Mouse (Mus musculus): ENCODE results near the gene Kcnip2. TPM values are rescaled to one million over a fixed set of nuclear protein-coding genes. Genes with fewer than 3 reads are reported as not detected.

Kcnip2 gene
- polyA plus RNA-seq (2015; fragmentation: Nextera tagmentation; extraction: Ambion mirVana), result 8.2 and 10.0 TPM in 2 replicates

DNA sequence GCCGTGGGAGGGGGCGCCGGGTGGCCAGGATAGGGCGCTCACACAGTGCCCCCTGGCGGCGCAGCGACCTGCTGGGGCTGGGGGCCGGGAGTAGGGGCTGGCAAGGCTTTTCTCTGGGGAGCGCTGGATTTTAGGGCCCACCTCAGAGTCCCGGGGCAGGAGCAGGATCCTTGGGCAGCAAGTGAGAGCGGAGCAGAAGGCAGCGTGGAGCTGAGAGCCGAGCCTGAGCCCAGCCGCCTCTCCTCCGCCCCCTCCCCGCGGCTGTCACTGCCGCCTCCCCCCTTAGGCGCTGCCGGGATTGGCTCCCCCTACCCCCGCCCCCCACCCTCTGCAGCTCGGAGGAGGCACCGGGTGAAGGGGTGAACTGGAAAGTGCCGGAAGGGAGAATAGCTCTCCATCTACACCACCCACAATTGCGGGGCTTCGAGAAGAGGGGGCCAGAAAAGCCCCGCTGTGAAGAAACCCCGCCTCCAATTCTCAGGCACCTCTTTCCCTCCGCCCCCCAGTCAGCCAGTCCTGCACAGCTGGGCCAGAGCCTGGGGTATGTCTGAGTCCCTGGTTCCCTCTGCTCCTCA lies at the start of gene Kcnip2:
Kcnip2 (minus strand) TSS at position 231 of the 575 bp plus-strand sequence.
- Histone ChIP-seq H3K27me3 (ENCODE audit: control insufficient read depth, insufficient read depth, low read depth, low read length) (no peaks in the 10 kb centered on the region), H3K9ac (ENCODE audit: low read depth, low read length) (peak within 1 kb of the TSS; percentile 69), H3K9me3 (replicated peaks; ENCODE audit: control insufficient read depth, low read length, poor library complexity, severe bottlenecking) (no peaks in the 10 kb centered on the region), H3K27ac (ENCODE audit: low read length) (no peak within 1 kb of the TSS), H3K4me2 (ENCODE audit: low read length) (peak within 1 kb of the TSS; percentile 84), H3K36me3 (ENCODE audit: control insufficient read depth, insufficient read depth, low read length) (0 out of 2 replicates have a peak, but pooled peaks cover 2% of the 10 kb centered on the region), H3K4me1 (ENCODE audit: control insufficient read depth, insufficient read depth, low read length) (peaks cover 26% of the 10 kb centered on the region), H3K4me3 (ENCODE audit: low read depth, low read length) (peak within 1 kb of the TSS; percentile 42)
- under 1% methylated on average over 17 of the region's 29 CpGs for WGBS
- ATAC-seq, result peak; percentile 40; the same call in 1 of the 2 replicates

GRCm38 (mm10) chr19:45855284-45855920 lies 39.5 kb upstream of the Kcnip2 start:
- no peaks in the 10 kb centered on the region for H3K9me3 ChIP-seq (replicated peaks; ENCODE audit: control insufficient read depth, low read length, poor library complexity, severe bottlenecking)
- no peak overlapping the region for H3K4me3 ChIP-seq (ENCODE audit: low read depth, low read length)
- no peaks in the 10 kb centered on the region for H3K4me1 ChIP-seq (ENCODE audit: control insufficient read depth, insufficient read depth, low read length)
- no peak overlapping the region for H3K27ac ChIP-seq (ENCODE audit: low read length)
- no peaks in the 10 kb centered on the region for H3K36me3 ChIP-seq (ENCODE audit: control insufficient read depth, insufficient read depth, low read length)
- 70% methylated on average over 8 of the region's 8 CpGs for WGBS
- H3K4me2 ChIP-seq (ENCODE audit: low read length), result no peak overlapping the region
- no peaks in the 10 kb centered on the region for H3K27me3 ChIP-seq (ENCODE audit: control insufficient read depth, insufficient read depth, low read depth, low read length)
- no peak for ATAC-seq
- H3K9ac ChIP-seq (ENCODE audit: low read depth, low read length), result no peak overlapping the region

DNA sequence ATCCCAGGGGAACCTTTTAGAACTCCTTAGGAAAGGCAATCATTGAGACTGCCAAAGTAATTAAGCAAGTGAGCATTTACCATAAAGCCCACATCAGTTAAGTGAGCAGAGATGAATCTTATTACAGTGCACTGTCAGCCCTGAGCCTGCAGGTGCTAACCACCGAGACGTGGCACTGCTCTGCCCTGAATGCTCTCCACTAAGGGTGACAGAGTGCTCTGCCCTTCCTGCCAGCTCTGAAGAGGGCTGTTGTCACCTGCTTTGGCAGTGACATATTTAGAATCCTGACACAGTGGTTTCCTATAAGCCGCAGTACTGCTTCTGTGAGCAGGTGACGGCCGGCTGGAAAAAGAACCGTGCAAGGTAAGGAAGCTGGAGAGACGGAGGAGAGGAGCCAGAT lies 38.7 kb upstream of the Kcnip2 start:
- H3K27ac ChIP-seq (ENCODE audit: low read length), result no peak overlapping the region
- H3K9ac ChIP-seq (ENCODE audit: low read depth, low read length), result no peak overlapping the region
- no peak for ATAC-seq
- 76% methylated on average over 7 of the region's 7 CpGs for WGBS
- H3K27me3 ChIP-seq (ENCODE audit: control insufficient read depth, insufficient read depth, low read depth, low read length), result no peaks in the 10 kb centered on the region
- no peaks in the 10 kb centered on the region for H3K9me3 ChIP-seq (replicated peaks; ENCODE audit: control insufficient read depth, low read length, poor library complexity, severe bottlenecking)
- no peak overlapping the region for H3K4me3 ChIP-seq (ENCODE audit: low read depth, low read length)
- H3K4me2 ChIP-seq (ENCODE audit: low read length), result no peak overlapping the region
- H3K36me3 ChIP-seq (ENCODE audit: control insufficient read depth, insufficient read depth, low read length), result no peaks in the 10 kb centered on the region
- no peaks in the 10 kb centered on the region for H3K4me1 ChIP-seq (ENCODE audit: control insufficient read depth, insufficient read depth, low read length)

DNA sequence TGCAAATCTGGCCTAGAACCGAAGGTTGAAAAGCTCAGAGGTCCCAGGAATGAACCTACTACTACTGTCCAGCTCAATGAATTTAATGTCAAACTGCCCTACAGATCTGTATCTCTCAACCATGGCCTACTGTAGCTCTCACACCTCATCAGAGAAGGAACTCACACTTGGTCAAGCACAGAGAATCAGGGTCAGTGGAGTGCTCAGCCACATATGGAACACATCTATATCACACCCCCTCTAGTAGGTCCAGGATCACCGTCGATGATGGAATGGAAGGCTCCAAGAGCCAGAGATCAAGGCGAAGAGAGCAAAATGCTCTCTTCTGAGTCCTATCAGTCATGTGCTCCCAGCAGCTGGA lies 31.9 kb upstream of the Kcnip2 start:
- Histone ChIP-seq H3K36me3 (ENCODE audit: control insufficient read depth, insufficient read depth, low read length) (no peaks in the 10 kb centered on the region), H3K4me1 (ENCODE audit: control insufficient read depth, insufficient read depth, low read length) (no peaks in the 10 kb centered on the region), H3K9ac (ENCODE audit: low read depth, low read length) (no peak overlapping the region), H3K9me3 (replicated peaks; ENCODE audit: control insufficient read depth, low read length, poor library complexity, severe bottlenecking) (no peaks in the 10 kb centered on the region), H3K27ac (ENCODE audit: low read length) (no peak overlapping the region), H3K27me3 (ENCODE audit: control insufficient read depth, insufficient read depth, low read depth, low read length) (no peaks in the 10 kb centered on the region), H3K4me2 (ENCODE audit: low read length) (no peak overlapping the region), H3K4me3 (ENCODE audit: low read depth, low read length) (no peak overlapping the region)
- no peak for ATAC-seq
- WGBS, result 89% methylated on average over 4 of the region's 4 CpGs

DNA sequence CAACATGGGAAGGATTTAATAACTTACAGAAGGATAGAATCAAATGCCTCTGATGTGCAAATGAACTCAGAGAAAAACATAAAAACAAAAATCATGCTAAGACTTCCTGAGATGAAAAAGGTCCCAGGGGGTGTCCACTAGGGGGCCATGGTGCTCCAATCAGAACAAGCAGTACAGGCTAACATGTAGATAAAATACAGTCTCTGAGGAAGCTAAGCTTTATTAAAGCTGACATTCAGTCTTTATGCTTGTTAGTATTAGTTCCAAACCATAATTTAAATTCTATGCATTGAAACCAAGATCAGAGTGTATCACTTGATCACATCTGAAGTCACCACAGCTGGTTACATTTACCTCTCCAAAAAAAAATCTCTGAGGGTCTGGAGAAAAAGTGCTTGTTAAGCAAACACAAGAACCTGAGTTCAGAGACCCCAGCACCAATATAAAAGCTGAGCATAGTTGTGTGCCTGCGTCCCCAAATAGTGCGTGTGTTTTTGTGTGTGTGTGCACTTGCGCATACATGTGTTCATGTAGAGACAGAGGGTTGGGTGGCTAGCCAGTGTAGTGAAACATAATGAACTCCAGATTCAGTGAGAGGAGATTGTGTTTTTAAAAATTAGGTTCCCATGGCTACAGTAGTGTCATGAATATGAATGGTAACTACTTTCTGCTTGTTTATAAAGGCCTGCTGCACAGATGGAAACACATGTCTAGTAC lies 31.3 kb upstream of the Kcnip2 start:
- Histone ChIP-seq H3K4me1 (ENCODE audit: control insufficient read depth, insufficient read depth, low read length) (no peaks in the 10 kb centered on the region), H3K27ac (ENCODE audit: low read length) (no peak overlapping the region), H3K9me3 (replicated peaks; ENCODE audit: control insufficient read depth, low read length, poor library complexity, severe bottlenecking) (no peaks in the 10 kb centered on the region), H3K27me3 (ENCODE audit: control insufficient read depth, insufficient read depth, low read depth, low read length) (no peaks in the 10 kb centered on the region), H3K4me3 (ENCODE audit: low read depth, low read length) (no peak overlapping the region), H3K9ac (ENCODE audit: low read depth, low read length) (no peak overlapping the region), H3K4me2 (ENCODE audit: low read length) (no peak overlapping the region), H3K36me3 (ENCODE audit: control insufficient read depth, insufficient read depth, low read length) (no peaks in the 10 kb centered on the region)
- 92% methylated on average over 3 of the region's 3 CpGs for WGBS
- ATAC-seq, result no peak

GRCm38 (mm10) chr19:45844209-45844608 lies 28.3 kb upstream of the Kcnip2 start:
- WGBS, result 34% methylated on average over 3 of the region's 3 CpGs
- Histone ChIP-seq H3K36me3 (ENCODE audit: control insufficient read depth, insufficient read depth, low read length) (no peaks in the 10 kb centered on the region), H3K9me3 (replicated peaks; ENCODE audit: control insufficient read depth, low read length, poor library complexity, severe bottlenecking) (no peaks in the 10 kb centered on the region), H3K4me2 (ENCODE audit: low read length) (no peak overlapping the region), H3K4me1 (ENCODE audit: control insufficient read depth, insufficient read depth, low read length) (no peaks in the 10 kb centered on the region), H3K27ac (ENCODE audit: low read length) (0 out of 2 replicates have a peak overlapping the region, but pooled peaks have one; percentile 21), H3K9ac (ENCODE audit: low read depth, low read length) (no peak overlapping the region), H3K4me3 (ENCODE audit: low read depth, low read length) (no peak overlapping the region), H3K27me3 (ENCODE audit: control insufficient read depth, insufficient read depth, low read depth, low read length) (no peaks in the 10 kb centered on the region)
- ATAC-seq, result no peak

- H3K9ac ChIP-seq (ENCODE audit: low read depth, low read length), result no peak overlapping the region
Observed at GRCm38 (mm10) chr19:45843424-45843823, 27.6 kb upstream of the Kcnip2 start.

GRCm38 (mm10) chr19:45837050-45837994 lies 21.5 kb upstream of the Kcnip2 start:
- Histone ChIP-seq H3K36me3 (ENCODE audit: control insufficient read depth, insufficient read depth, low read length) (no peaks in the 10 kb centered on the region), H3K9me3 (replicated peaks; ENCODE audit: control insufficient read depth, low read length, poor library complexity, severe bottlenecking) (no peaks in the 10 kb centered on the region), H3K27me3 (ENCODE audit: control insufficient read depth, insufficient read depth, low read depth, low read length) (no peaks in the 10 kb centered on the region), H3K4me3 (ENCODE audit: low read depth, low read length) (no peak overlapping the region), H3K4me1 (ENCODE audit: control insufficient read depth, insufficient read depth, low read length) (no peaks in the 10 kb centered on the region), H3K27ac (ENCODE audit: low read length) (no peak overlapping the region), H3K4me2 (ENCODE audit: low read length) (no peak overlapping the region), H3K9ac (ENCODE audit: low read depth, low read length) (no peak overlapping the region)
- 88% methylated on average over 12 of the region's 12 CpGs for WGBS
- ATAC-seq, result no peak

More at GRCm38 (mm10) chr19:45843424-45843823, 27.6 kb upstream of the Kcnip2 start:
- H3K9me3 ChIP-seq (replicated peaks; ENCODE audit: control insufficient read depth, low read length, poor library complexity, severe bottlenecking), result no peaks in the 10 kb centered on the region
- H3K4me2 ChIP-seq (ENCODE audit: low read length), result no peak overlapping the region
- H3K4me3 ChIP-seq (ENCODE audit: low read depth, low read length), result no peak overlapping the region
- no peaks in the 10 kb centered on the region for H3K36me3 ChIP-seq (ENCODE audit: control insufficient read depth, insufficient read depth, low read length)
- ATAC-seq, result no peak
- H3K27me3 ChIP-seq (ENCODE audit: control insufficient read depth, insufficient read depth, low read depth, low read length), result no peaks in the 10 kb centered on the region
- no peaks in the 10 kb centered on the region for H3K4me1 ChIP-seq (ENCODE audit: control insufficient read depth, insufficient read depth, low read length)
- peak overlapping the region; percentile 21; the same call in 1 of the 2 replicates for H3K27ac ChIP-seq (ENCODE audit: low read length)
- WGBS, result 44% methylated on average over 10 of the region's 10 CpGs
